Mouse (Mus musculus) v-Abl transformed pro-B cells (cell line): ENCODE measurements around the gene Arfgef2.

Experiments
- in situ Hi-C, 2 experiments: fragments of 400-800 bp; cut with MboI; formaldehyde crosslinking; loops; one replicate each; pipeline ENCODE4 v1.15.1; 2025; ENCODE audit not compliant: unreplicated experiment in 2 of 2

Arfgef2 gene

GRCm38 (mm10) chr2:166805250-166806172 lies at the start of gene Arfgef2:
Gene Arfgef2 (plus strand): TSS chr2:166805588.
- in situ Hi-C loops, result no loop called here

- in situ Hi-C loops, result no loop called here
These were observed 47.4 kb upstream of the Arfgef2 start for GRCm38 (mm10) chr2:166757969-166758368.

DNA sequence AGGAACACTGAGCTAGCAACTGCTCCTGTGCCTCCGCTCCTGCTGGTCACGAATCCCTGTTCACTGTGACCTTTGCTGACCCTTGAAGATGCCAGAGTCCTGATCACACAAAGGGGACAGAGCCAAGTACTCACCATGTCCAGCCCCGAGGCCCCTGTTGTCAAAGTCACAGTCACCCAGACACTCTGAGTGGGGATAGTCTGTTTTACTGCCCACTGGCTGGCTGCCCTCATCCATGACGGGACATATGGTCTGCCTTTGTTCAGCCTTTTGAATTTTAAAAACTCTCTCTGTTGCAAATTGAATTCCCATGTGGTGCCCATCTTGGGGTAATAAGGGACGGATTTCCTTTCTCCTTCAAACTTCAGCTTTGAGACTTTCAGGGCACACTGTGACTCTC lies 41.3 kb upstream of the Arfgef2 start:
- in situ Hi-C loops, result no loop called here

DNA sequence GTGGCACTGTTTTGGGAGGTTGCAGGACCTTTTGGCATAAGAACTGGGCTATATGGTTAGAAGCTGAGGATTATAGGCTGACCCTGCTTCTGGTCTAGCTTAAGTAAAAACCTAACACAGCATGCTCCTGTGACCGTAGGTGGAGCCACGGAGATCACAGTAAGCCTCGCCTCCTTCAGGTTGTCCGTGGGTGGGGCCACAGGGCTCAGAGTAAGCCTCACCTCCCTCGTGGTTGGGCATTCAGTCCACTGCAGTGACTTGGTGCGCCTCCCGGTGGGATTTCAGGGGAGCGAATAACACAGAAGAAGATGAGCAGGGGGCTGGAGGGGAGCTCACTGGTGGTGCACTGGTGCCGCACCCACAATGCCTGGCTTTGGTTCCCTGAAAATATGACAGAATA lies 37.8 kb upstream of the Arfgef2 start:
- in situ Hi-C loops, result no loop called here

DNA sequence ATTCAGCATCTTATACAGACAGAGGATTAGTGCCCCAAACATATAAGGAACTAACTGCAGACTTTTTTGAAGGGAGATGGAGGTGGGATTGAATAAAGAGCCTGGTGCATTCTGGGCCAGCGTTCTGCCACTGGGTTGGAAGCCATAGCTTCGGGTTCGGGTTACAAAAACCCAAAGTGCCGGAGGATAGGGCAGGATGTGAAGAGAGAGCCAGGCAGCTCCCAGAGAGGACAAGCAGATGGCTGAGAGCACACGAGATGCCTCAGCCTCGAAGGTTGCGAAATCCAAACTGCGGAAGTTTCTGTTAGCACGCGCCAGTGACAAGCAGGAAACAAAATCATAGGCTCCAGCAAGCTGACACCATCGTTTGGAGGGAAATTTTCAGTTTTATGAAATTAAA lies 34.0 kb upstream of the Arfgef2 start:
- in situ Hi-C loops, result loop anchor here (10.0 kb wide), 2 partner anchors 677 to 687 kb away; no protein-coding TSS in a partner anchor

GRCm38 (mm10) chr2:166773587-166773986 lies 31.8 kb upstream of the Arfgef2 start:
- in situ Hi-C loops, result loop anchor here (10.0 kb wide), 2 partner anchors 679 to 689 kb away; no protein-coding TSS in a partner anchor

DNA sequence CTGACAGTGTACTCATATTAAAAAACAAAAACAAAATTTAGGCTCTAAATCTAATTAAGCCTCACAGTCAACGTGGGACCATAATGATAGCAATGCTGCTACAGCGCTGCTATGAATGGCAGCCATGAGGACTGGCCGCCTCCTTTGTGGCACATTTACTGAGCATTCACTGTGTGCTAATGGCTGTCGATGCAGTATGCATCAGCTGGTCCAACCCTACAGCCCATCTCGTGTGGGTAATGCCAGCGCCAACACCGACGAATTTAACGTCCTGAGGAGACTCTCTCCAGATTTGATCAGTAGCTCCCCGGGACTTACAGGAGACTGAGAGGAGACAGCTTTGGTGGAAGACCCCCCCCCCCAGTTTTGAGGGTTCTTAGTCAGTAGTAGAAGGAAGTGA lies 31.1 kb upstream of the Arfgef2 start:
- in situ Hi-C loops, result loop anchor here (10.0 kb wide), 2 partner anchors 679 to 689 kb away; no protein-coding TSS in a partner anchor

GRCm38 (mm10) chr2:166775357-166775893 lies 30.0 kb upstream of the Arfgef2 start:
- in situ Hi-C loops, result loop anchor here (5.0 to 10.0 kb wide), 5 partner anchors 63 to 691 kb away; partner anchors contain the start of gene Prex1 (in 2 of the 2)

DNA sequence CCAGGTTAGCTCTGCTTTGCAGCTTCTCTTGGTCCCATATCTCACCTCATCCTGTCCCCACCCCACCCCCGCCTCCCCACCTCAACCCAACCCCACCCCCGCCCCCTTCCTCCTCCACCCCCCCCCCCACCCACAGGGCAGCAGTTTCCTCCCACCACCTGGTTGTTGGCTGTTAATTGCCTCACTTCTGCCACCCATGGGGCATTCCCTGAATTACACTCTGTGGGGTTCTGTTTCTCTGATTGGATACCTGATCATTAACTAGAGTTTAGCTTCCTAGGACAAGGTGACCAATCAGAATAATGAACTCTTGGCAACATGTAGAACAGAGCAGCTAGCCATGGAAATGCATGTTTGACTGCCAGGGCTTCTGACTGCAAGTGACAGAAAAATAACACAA lies 29.1 kb upstream of the Arfgef2 start:
- in situ Hi-C loops, result loop anchor here (5.0 to 10.0 kb wide), 5 partner anchors 64 to 691 kb away; partner anchors contain the start of gene Prex1 (in 2 of the 2)

GRCm38 (mm10) chr2:166779956-166780355 lies 25.4 kb upstream of the Arfgef2 start:
- in situ Hi-C loops, result loop anchor here (5.0 to 10.0 kb wide), 7 partner anchors 68 to 695 kb away; partner anchors contain the start of gene Prex1 (in 2 of the 2)

- in situ Hi-C loops, result loop anchor here in 1 of 2 experiments (5.0 to 10.0 kb wide), 2 partner anchors 71 to 224 kb away; no protein-coding TSS in a partner anchor
These were observed 24.3 kb upstream of the Arfgef2 start for GRCm38 (mm10) chr2:166780980-166781578.

DNA sequence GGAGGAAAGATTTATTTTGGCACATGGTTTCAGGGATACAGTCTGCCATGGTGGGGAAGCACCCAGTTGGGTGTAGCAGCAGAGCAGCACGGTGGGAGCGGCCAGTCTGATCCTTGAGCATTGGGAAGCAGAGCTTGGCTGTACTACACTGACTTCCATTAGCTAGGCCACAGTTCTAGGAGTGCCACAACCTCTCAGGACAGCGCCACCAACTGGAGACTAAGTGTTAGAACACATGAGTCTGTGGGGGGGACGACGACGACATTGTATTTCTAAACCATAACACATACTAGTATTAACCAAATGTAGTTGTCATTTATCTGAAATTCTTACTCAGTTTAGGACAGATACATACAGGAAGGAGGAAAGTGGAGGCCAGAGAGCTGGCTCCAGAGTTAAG lies 21.0 kb upstream of the Arfgef2 start:
- in situ Hi-C loops, result loop anchor here in 1 of 2 experiments (5.0 to 10.0 kb wide), 2 partner anchors 68 to 220 kb away; no protein-coding TSS in a partner anchor

DNA sequence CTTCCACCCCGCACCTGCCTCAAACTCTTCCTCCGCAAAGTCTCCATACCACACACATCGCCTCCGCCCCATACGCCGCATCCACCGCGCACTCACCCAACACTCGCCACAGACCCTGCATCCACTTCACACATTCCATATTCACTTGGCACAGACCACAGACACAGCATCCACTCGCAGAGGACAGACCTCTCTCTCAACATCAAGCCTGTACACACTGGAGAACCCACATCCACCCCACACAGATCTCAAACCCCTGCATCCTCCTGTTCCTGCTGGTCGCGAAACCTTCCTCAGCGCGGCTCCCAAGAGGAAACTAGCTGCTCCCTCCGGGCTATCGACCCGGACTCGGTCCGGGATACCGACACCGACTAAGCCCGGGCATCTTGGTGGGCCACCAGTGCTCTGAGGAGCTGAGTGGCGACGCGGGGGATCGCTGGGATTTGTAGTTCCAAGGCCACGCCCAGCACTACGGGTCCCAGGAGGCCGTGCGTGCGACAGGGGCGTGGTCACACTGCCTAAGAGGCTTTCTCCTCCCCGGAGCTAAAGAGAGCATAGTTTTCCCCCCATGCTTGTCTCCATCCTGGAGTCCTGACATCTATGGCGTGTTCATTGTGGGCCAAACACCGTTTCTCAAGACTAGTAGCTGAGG lies 18.9 kb upstream of the Arfgef2 start:
- in situ Hi-C loops, result loop anchor here in 1 of 2 experiments (10.0 kb wide), 1 partner anchor 218 kb away; no protein-coding TSS in a partner anchor

DNA sequence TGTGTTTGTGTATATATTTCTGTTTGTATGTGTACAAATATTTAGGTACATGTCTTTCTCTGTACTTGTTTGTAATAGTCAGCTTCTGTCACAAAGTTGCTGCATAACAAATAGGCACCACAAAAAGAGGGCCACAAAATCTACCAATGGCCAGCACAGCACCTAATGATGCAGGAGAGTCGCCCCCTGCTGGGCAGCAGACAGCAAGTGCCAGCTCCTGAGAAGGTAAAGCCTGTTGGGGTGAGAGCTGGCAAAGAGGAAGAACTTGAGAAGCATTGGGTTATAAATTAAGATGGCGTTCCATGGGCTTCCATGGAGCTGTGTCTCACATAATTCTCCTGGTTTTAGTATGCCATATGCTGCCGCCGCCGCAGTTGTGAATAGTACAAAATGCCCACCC lies 13.7 kb upstream of the Arfgef2 start:
- in situ Hi-C loops, result loop anchor here in 1 of 2 experiments (10.0 kb wide), 1 partner anchor 213 kb away; no protein-coding TSS in a partner anchor

DNA sequence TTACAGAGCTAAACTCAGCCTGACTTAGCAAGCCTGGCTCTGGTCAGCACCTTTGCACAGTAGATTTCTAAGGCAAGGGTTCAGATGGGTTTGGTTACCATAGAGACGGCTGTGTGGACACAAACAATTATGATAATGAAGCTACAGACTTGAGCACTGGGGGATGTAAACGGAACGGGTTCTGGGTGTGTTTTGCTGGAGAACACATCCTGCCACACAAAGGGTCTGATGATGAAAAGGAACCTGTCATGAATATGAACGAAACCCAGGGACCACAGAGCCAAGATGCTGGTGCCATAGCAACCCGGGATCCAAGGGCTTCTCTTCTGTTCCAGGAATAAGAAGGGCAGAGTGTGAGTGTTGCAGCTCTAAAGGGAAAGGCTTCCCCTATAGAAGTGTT lies 13.0 kb upstream of the Arfgef2 start, which contains the start of gene Trp53rkb:
Gene Trp53rkb (plus strand): TSS at position 177 of the 400 bp plus-strand sequence.
- in situ Hi-C loops, result loop anchor here in 1 of 2 experiments (10.0 kb wide), 1 partner anchor 212 kb away; no protein-coding TSS in a partner anchor

DNA sequence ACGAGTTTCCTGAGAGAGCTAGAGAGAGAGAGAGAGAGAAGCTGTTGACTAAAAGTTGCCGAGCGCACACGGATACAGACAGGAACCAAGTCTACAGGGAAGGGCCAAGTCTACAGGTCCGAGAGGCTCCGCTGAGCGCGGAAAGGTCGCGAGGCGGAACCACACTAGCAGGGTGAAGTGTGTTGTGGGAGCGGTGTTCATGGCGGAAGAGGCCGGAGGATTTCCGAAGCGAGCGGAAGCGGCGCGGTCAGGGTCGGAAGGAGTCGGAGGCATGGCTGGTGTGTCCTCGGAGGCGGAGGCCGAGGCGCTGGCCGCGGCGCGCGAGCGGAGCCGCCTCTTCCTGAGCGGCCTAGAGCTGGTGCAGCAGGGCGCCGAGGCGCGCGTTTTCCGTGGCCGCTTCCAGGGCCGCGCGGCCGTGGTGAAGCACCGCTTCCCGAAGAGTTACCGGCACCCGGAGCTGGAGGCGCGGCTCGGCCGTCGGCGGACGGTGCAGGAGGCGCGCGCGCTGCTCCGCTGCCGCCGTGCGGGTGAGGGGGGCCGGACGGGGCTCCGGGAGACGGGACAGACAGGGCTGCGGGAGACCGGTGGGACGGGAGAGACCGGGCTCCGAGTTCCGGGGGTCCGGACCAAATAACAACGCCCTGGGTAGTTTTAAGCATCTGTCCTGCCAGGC lies 11.7 kb upstream of the Arfgef2 start:
- in situ Hi-C loops, result loop anchor here in 1 of 2 experiments (10.0 kb wide), 1 partner anchor 211 kb away; no protein-coding TSS in a partner anchor

DNA sequence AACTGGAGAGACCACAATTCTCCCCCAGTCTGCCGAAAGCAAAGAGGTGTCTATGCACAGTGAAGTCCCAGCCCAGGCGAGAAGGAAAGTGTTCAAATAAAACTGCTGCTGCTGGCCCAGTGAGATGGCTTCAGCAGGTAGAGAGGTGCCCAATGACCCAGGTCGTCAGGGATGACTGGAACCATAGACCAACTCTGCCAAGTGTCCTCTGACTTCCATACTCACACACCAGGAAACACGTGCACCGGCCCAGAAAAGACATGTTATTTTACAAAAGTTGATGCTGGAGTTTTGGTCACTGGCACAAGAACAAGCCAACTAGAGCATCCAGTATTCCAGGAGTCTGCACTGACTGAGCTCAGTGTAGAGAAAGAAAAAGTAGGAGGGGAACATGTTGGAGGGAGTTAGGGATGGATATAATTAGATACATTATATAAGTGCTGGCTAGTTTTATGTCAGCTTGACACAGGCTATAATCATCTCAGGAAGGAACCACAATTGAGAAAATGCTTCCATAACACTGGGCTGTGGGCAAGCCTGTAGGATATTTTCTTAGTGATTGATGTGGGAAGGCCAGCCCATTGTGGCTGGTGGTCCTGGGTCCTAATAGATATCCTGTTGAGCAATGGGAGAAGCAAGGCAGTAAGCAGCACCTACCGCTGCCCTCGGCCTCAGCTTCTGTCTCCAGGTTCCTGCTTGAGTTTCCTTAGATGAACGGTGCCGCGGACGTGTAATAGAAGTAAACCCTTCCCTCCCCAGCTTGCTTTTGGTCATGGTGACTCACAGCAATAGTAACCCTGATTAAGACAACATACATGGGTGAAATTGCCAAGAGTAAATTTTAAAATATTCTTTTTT lies 5.5 kb upstream of the Arfgef2 start:
- in situ Hi-C loops, result loop anchor here in 1 of 2 experiments (10.0 kb wide), 1 partner anchor 205 kb away; no protein-coding TSS in a partner anchor

GRCm38 (mm10) chr2:166800473-166800857 lies 4.9 kb upstream of the Arfgef2 start:
- in situ Hi-C loops, result no loop called here
